Mouse (Mus musculus): ENCODE results near the gene Fxr1.
"Not testable (repeated sequence)": the region's sequence is repeated elsewhere in the genome, so short reads cannot be mapped to it uniquely, and the experiment has no call there.

The Fxr1 gene

GRCm38 (mm10) chr3:34019540-34020381 is at the start of gene Fxr1:
Fxr1 (plus strand) TSS chr3:34019943.
- peak; percentile 81 to 82 for DNase-seq

- DNase-seq: no peak
Observed at GRCm38 (mm10) chr3:33979395-33979794, 40.3 kb upstream of the Fxr1 start.

GRCm38 (mm10) chr3:33982746-33983145 is 37.0 kb upstream of the Fxr1 start:
- DNase-seq: no peak

GRCm38 (mm10) chr3:33989302-33989701 is 30.4 kb upstream of the Fxr1 start:
- no peak for DNase-seq

GRCm38 (mm10) chr3:33990451-33990850 is 29.3 kb upstream of the Fxr1 start:
- DNase-seq: no peak

- no peak for DNase-seq
Observed at GRCm38 (mm10) chr3:33990921-33991320, 28.8 kb upstream of the Fxr1 start.

GRCm38 (mm10) chr3:33993421-33994126 is 26.2 kb upstream of the Fxr1 start:
- DNase-seq: no peak

GRCm38 (mm10) chr3:33994127-33994488 is 25.6 kb upstream of the Fxr1 start:
- no peak for DNase-seq

- DNase-seq: not testable (repeated sequence)
Observed at GRCm38 (mm10) chr3:34001691-34002090, 18.1 kb upstream of the Fxr1 start.

GRCm38 (mm10) chr3:34003860-34004259 is 15.9 kb upstream of the Fxr1 start:
- no peak for DNase-seq

GRCm38 (mm10) chr3:34006301-34006700 is 13.4 kb upstream of the Fxr1 start:
- DNase-seq: no peak

- no peak for DNase-seq
Observed at GRCm38 (mm10) chr3:34006824-34007223, 12.9 kb upstream of the Fxr1 start.

- no peak for DNase-seq
Observed at GRCm38 (mm10) chr3:34007611-34008010, 12.1 kb upstream of the Fxr1 start.

GRCm38 (mm10) chr3:34008191-34008590 is 11.6 kb upstream of the Fxr1 start:
- DNase-seq: no peak

GRCm38 (mm10) chr3:34020382-34021258 is 877 bp downstream of the Fxr1 start:
- DNase-seq: no peak

GRCm38 (mm10) chr3:34021259-34021828 is 1.6 kb downstream of the Fxr1 start:
- no peak for DNase-seq

- no peak for DNase-seq
Observed at GRCm38 (mm10) chr3:34028935-34029334, 9.2 kb downstream of the Fxr1 start.

- no peak for DNase-seq
Observed at GRCm38 (mm10) chr3:34030601-34031000, 10.9 kb downstream of the Fxr1 start.

GRCm38 (mm10) chr3:34033720-34034364 is 14.1 kb downstream of the Fxr1 start:
- no peak for DNase-seq

GRCm38 (mm10) chr3:34034803-34035202 is 15.1 kb downstream of the Fxr1 start:
- no peak for DNase-seq

- DNase-seq: no peak
Observed at GRCm38 (mm10) chr3:34035706-34036105, 16.0 kb downstream of the Fxr1 start.

GRCm38 (mm10) chr3:34041990-34042389 is 22.2 kb downstream of the Fxr1 start:
- no peak for DNase-seq
